Mouse (Mus musculus) cerebellum, adult 8-10 months (tissue): ENCODE measurements at regions not wholly inside any gene's neighbourhood (a gene's known extent, or its start where the extent isn't known, plus 50 kb on each side); places are given as distances from the start of the nearest gene placed in this dataset.

Source experiments
- DNase-seq: peaks from one replicate; pipeline ENCODE4 v3.0.0; 2022

- no peak for DNase-seq
Measured at GRCm38 (mm10) chr9:56547291-56547977, 129.0 kb downstream of the Hmg20a start.

- DNase-seq: no peak
Measured at GRCm38 (mm10) chr9:56549774-56550173, 131.4 kb downstream of the Hmg20a start.

- no peak for DNase-seq
Measured at GRCm38 (mm10) chr9:56550178-56550577, 131.8 kb downstream of the Hmg20a start.

- no peak for DNase-seq
Measured at GRCm38 (mm10) chr9:56551376-56552186, 133.2 kb downstream of the Hmg20a start.

GRCm38 (mm10) chr9:56552187-56552686, 133.8 kb downstream of the Hmg20a start:
- DNase-seq: no peak

GRCm38 (mm10) chr9:56552766-56553165, 134.4 kb downstream of the Hmg20a start:
- DNase-seq: peak; percentile 74

GRCm38 (mm10) chr9:56553626-56554025, 135.2 kb downstream of the Hmg20a start:
- DNase-seq: peak; percentile 49

- DNase-seq: peak; percentile 42
Measured at GRCm38 (mm10) chr9:56554096-56554495, 135.7 kb downstream of the Hmg20a start.

GRCm38 (mm10) chr9:56559618-56560144, 141.3 kb downstream of the Hmg20a start:
- no peak for DNase-seq

GRCm38 (mm10) chr9:56562440-56562839, 144.0 kb downstream of the Hmg20a start:
- DNase-seq: no peak

- no peak for DNase-seq
Measured at GRCm38 (mm10) chr9:56564048-56564737, 145.8 kb downstream of the Hmg20a start.
